Mouse (Mus musculus) heart, postnatal 14 days (tissue): ENCODE data around the gene Csf1. TPM values are rescaled to one million over a fixed set of nuclear protein-coding genes. Genes with fewer than 3 reads are reported as not detected.
A peak's percentile ranks its signal among the peaks of the same experiment; 100 is the strongest.

Experiments
- DNase-seq, 2 experiments: peaks; one replicate each; pipeline ENCODE4 v3.0.0; 2021 to 2022
- intact Hi-C: fragments of 180-260 bp; cut with DNase I; formaldehyde crosslinking; loops from one replicate; pipeline ENCODE4 v1.15.1; 2025
- total RNA-seq, 2 experiments: library from RNA; stranded (reverse); gene quantifications; 2 replicates each; pipeline ENCODE4 v1.2.3; 2021

Csf1 gene
- total RNA-seq, 2 experiments from 2014 or later: 25.5 to 33.6 TPM

DNA sequence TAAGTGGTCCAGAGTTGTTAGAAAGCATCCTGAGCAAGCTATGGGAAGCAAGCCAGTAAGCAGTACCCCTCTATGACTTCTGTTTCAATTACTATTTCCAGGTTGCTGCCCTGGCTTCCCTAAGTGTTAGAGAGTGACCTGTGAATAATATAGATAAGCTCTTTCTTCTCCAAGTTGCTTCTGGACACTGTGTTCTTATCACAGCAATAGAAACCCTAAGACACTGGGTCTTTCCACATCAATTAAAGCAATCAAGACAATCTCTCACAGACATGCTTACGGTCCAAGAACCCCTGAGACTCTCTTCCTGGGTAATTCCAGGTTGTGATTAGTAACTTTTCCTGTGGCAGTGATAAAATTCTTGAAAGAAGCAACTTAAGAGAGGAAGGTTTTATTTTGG, 26.1 kb upstream of the Csf1 start:
- intact Hi-C loops: loop anchor here (2.0 kb wide), 1 partner anchor 26 kb away; the partner anchor contains the start of gene Csf1
- no peak for DNase-seq

DNA sequence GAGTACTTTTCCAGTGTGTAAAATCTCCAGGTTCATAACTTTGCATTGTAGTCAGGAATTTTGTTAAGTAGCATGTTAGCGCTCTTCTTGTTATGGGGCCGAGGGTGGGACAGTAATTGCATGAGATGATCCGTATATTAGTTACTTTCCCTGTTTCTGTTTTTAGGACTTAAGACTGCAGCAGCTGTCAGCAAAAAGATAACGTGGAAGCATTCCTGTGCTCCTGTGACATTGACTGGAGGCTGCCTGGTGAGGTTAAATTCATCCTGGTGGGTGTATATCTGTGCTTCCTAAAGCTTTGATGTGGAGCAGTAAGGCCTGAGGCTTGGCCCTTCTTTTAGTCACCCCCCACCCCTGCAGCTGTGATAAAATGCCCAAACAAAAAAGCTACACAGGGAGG, 25.3 kb upstream of the Csf1 start:
- no peak for DNase-seq
- intact Hi-C loops: no loop called here

DNA sequence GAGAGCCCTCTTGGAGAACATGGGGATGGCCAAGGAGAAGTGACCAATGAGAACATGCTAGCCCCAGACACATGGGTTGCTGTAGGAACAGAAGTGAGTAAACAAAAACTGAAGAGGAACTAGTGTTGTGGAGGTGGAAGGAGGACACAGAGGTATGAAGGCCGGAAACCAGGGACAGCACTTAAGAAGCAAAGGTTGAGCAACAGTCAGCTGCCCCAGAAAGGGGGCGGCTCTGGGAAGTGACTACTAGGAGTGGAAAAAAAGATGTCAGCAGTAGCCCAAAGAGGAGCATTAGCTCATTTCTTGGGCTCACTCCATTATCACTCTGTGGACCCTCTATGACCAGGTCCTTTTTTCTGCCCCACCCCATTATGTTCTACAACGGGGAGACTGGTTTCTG, 23.0 kb upstream of the Csf1 start:
- intact Hi-C loops: no loop called here
- DNase-seq: no peak

DNA sequence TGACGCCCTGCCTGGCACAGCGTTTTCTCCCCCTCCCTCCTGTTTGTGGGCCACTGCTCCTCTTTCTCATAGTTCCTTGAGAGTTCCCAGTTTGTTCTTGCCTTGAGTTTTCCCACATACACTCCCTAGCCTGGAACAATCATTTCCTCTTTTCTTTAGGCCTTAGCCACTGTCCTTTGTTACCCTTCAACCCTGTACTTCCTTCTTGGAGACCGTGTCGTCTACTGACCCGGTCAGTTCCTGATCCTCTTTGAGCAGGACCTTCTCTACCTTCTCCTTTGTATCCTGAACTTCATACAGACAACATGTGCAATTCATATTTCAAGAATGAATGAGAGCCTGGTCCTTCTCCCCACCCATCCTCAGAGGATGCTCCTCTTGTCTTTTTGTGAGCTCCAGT, 21.0 kb upstream of the Csf1 start:
- intact Hi-C loops: no loop called here
- no peak for DNase-seq

DNA sequence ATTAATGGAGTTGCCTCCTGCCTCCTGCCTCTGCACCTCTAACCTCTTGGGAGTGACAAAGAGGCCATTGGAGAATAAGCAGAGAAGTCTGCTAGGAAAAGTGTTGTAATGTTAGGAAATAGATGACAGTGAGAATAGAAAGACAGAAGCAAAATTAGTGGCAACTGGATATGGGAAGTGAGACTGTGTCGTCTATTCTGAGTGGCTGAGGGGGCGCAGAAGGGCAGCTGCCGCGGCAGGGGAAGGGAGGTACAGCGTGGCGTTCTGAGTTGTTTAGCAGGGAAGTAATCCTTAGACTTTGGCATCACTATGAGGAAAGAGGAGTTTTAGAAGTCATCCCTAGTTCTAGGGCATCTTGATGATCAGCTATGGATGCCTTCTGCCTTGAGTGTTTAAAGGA, 17.7 kb upstream of the Csf1 start:
- intact Hi-C loops: no loop called here
- DNase-seq: no peak

DNA sequence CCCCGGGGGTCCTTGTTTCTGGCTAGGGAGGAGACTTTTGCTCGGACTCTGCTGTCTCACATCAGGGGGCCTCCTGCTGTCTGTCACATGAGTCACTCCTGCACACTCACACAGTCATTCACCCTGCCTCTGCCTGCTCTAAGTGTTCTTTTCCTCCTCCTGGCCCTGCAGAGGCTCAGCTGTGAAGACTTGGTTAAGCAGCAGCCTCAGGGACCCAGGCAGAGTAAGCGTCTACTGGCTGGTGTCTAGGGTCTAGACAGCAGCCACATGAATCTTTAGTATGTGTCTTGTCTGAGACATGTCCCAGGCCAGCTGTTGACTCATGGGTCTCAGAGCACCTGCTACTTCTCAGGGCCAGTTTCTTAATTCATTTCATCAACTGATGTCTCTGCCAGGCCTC, 16.0 kb upstream of the Csf1 start:
- no peak for DNase-seq
- intact Hi-C loops: no loop called here

DNA sequence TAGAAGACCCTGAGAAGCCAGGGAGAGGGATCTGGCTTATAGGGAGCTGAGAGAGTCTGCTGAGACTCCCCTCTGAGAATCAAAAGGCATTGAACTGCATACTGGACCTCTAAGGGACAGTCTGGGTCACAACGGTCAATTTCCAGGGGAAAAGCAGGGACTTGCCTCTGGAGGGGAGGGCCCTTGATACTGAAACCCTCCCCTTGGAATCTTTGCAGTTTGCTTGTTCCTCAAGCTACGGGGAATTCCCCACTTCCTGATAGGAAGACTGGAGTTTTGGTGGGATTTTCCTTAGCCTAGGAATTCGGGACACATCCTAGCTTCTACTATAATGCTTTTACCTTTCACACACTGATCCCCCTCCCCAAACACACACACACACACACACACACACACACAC, 15.5 kb upstream of the Csf1 start:
- intact Hi-C loops: no loop called here
- no peak for DNase-seq

DNA sequence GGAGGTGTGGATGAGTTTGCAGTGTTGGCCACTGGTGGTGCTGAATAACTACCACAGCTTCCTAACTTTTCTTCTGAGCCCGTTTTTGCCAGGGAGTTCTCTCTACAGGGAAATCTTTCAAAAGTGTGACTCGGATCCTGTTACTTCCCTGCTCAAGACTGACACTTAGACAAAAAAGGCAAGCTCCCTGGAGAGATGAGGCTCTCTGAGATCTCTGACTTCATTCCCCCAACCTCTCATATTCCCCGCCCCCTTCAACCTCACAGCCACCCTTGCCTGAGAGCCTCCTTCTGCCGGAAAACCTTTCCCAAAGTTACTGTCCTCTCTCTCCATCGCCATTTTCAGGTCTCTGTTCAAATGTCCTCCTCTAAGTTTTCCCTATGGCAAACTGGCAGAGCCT, 14.8 kb upstream of the Csf1 start:
- intact Hi-C loops: no loop called here
- DNase-seq: no peak

DNA sequence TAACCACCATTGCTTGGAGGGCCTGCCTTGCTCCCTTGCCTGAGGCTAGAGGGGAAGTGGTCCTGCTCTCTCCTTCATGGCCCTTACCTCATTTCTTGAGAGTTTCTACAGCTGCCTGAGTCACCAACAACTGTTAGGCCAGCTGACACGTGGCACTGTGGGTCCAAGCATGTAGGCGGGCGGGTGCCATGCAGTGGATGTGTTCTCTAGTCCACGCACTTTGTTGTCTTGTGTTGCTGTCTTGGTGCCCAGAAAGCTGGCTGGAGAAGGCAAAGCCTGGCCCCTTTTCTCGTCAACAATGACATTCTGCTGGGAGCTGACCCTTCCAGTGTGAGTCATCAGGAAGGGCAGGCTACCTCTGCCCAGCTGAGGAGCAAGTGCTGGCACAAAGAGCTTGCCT, 12.6 kb upstream of the Csf1 start:
- no peak for DNase-seq
- intact Hi-C loops: no loop called here

DNA sequence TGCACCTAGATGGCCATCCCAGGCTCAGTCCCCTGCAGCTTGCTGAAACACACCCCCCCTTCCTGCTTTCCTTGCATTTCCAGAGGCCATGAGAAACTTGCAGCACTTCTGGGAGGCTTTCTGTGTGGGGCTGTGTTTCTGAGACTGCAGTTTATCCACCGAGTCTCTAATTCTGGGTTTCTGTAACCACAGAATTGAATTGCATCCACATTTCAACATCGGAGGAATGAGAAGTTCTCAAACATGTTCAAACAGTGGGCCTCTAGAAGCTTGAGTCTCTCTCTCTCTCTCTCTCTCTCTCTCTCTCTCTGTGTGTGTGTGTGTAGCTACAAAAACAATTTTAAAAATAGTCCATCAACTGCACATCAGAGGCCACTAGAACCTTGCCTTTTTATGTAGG, 9.4 kb upstream of the Csf1 start:
- no peak for DNase-seq
- intact Hi-C loops: no loop called here

DNA sequence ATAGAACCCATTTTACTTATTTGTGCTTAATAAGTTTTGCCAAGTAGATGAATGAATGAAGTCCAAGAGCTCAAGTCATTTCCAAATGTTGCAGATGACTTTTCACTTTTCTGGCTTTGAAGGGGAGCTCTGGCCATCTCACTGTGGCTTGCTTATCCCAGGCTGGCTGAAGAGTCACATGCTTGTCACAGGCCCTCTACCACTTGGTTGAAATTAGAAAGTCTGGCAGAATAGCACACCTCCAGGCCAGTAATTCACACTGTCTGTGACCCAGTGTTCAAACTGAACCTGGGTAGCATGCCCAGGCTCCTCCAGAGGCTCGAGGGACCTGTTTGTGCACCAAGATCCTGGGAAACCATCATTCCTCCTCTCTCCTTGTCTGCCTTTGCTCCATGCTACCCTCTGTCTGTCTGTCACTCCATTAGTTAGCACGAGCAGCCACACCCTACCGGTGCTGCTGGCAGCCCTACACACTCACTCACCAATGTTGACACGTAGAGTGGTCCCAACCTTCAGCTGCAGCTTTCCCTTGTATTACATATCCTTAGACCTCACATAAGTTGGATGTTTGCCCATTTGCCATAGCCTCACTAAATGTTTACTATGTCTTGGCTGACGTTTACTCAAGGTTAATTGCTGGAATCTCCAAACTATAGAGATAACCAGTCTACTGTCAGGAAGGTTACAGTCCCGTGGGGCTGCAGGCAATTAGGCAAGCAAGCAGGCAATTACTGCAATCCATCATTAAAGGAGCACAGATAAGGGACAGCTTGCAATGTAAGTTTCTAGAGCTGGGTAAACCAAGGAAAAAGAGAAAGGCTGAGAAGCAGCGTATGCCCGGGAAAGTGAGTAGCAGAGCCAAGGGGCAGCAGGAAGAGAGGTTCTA, 8.1 kb upstream of the Csf1 start:
- intact Hi-C loops: no loop called here
- DNase-seq: no peak

DNA sequence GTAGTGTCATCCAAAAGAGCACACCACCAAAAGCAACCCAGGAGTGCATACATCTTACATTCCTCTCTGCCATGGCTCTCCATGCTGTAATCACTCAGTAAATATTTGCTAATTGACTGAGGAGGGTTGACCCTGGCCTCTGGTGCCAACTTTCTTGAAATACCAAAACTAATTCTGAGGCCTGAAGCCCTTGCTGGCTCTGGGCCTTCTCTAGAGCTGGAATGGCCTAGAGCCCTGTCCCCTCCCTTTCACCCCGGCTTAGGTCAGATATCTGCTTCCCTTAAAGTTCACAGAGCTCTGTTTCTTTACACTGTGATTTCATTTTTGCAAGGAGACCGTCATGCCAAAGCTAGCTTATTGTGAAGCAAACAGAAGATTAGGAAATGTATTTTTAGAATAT, 6.5 kb upstream of the Csf1 start:
- intact Hi-C loops: no loop called here
- DNase-seq: no peak

DNA sequence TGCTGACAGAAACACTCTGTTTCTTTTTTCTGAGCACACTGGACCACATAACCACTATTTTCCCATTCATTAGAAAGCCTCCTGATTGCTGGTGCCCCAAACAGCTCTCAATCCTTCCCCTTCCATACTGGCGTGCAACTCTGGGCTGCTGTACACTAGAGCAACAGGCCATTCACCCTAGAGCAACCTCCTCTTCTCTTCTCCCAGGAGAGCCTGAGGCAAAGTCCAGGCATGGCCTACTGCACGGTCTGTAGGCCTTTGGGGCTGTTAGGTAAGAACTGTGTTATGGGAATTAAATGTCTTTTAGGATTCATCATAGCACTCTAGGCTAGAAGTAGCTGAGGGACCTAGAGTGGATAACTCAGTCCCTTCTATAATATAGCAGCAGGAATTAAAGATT, 5.7 kb upstream of the Csf1 start:
- no peak for DNase-seq
- intact Hi-C loops: loop anchor here (2.0 kb wide), 1 partner anchor 61 kb away; no protein-coding TSS in a partner anchor

DNA sequence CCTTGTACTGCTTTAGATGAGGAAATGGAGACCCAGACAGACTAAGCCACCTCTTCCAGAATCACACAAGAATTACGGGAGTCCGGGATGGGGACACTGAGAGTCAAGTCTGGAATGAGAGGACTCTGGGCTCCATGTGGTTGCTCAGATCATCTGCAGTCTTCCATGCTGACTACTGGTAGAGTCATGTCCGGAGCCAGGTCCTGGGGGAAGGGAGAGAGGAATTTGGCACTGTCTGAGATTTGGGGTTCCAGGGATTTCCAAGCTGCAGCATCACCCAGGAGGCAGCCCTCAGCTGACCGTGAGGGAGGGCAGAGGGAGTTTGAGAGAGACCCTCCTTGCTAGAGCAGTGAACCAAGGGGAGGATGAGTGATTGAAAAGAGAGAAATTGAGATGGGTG, 3.3 kb upstream of the Csf1 start:
- intact Hi-C loops: no loop called here
- DNase-seq: no peak

DNA sequence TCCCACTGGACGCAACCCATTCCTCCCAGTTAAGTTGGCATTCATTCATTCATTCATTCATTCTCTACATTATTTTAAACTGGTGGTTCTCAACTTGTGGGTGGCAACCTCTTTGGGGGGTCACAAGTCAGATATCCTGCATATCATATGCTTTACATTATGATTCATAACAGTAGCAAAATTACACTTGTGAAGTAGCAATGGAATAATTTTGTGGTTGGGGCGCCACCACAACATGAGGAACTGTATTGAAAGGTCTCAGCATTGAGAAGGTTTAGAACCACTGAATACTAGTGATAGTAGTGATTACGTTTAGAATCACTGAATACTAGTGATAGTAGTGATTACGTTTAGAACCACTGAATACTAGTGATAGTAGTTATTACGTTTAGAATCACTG, 1.2 kb upstream of the Csf1 start:
- DNase-seq: no peak
- intact Hi-C loops: loop anchor here (2.0 kb wide), 1 partner anchor 25 kb away; no protein-coding TSS in a partner anchor

DNA sequence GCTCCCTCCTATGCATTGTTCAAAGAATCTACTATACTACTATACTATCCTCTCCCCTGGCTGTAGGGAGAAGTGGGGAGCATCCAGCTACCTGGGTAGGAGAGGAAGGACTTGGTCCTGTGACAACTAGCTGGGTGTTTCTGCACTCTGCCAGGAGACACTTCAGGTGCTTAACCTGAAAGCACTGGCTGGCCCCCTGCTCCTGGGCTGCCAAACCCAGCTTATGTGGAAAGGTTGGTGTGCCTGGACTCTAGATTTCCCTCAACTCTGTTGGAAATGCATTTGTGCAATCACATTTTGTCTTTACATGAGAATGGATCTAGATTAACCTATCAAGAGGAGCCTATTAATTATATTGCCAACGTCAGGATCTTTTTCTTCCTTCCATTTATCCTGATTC, 502 bp upstream of the Csf1 start:
- intact Hi-C loops: loop anchor here (2.0 kb wide), 1 partner anchor 26 kb away; no protein-coding TSS in a partner anchor
- no peak for DNase-seq

DNA sequence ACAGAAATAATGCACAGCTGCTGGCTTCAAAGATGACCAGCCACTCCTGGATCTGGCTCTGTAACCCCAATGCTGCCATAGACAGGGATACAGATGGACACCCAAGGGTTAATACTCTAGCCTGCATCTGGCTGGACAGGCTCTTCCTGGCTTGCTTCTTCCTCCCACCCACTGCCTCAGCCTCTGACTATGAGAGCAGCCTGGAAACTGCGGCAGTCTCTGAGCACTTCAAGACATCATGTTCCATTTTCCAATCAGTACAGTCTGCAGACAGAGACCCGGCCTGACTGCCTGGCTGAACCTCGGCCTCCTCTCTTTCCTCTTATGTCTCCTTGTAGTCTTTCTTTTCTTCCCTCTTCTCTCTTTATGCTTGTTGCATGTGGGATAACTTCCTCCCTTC, 1.6 kb downstream of the Csf1 start:
- intact Hi-C loops: loop anchor here (2.0 kb wide), 2 partner anchors 98 to 106 kb away; no protein-coding TSS in a partner anchor
- DNase-seq: peak; percentile 47 to 57

DNA sequence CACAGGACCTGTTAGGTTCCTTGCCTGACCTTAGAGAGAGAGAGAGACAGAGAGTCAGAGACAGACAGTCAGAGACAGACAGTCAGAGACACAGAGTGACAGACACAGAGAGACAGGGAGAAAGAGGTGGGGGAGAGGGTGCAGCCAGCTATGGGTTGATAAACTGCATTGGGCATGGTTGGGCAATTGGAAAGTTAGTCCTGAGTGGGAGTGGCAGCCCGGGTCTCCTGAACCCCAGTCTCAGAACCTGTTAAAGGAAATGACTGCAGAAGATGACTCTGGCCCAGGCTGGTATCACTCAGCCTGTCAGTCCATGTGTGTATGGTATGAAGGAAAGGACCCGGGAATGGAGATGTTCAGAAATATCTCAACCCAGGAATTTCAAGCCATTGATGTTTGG, 2.1 kb downstream of the Csf1 start:
- no peak for DNase-seq
- intact Hi-C loops: loop anchor here (2.0 kb wide), 2 partner anchors 99 to 107 kb away; no protein-coding TSS in a partner anchor

DNA sequence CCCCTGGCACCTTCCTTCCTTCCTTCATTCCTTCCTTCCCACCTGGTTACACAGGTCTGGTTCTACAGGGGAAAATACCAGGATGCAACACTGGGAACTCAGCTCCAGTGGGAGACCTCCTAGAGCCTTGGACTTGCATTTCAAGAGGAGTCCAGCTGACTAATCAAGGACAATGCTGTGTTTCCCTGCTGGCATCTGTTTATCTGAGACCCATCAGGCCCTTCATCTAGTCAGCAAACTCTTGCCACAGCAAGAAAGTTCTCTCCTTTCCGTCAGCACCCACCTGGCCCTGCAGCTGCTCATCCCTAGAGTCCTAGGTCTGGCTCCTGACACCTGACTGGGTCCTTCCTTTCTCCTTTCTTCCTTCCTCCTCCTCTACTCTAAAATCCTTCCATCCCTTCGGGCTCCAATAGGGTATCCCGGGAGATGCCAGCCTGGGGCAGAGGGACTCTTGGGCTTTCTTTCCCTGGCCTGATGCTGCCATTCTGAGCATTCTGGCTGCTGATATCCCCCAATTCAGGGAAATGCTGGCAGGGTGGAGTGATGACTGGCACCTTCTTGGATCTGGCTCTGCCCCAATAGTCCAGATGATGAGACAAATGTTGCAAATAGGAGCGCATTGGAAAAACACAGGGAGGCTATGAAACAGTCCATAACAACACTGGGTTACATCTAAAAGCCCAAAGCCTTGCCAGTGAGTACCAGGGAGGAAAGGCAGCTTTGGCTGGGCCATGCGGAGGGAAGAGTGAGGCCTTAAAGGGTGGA, 2.7 kb downstream of the Csf1 start:
- DNase-seq: no peak
- intact Hi-C loops: loop anchor here (2.0 kb wide), 2 partner anchors 99 to 107 kb away; no protein-coding TSS in a partner anchor

DNA sequence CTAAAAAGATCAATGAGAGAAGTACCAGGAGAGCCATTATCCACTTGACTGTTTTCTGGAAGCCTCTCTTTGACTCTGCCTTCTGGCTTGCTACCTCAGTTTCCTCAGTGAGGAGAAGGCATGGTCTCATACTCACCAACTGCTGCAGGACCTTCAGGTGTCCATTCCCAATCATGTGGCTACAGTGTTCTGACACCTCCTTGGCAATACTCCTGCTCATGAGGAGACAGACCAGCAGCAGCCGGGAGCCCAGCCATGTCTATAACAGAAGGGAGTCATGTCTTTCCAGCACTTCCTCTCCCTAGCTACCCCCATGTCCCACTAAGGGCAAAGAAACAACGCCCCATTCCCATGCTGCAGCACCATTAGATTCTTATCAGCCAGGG, 3.8 kb downstream of the Csf1 start:
- intact Hi-C loops: no loop called here
- no peak for DNase-seq

DNA sequence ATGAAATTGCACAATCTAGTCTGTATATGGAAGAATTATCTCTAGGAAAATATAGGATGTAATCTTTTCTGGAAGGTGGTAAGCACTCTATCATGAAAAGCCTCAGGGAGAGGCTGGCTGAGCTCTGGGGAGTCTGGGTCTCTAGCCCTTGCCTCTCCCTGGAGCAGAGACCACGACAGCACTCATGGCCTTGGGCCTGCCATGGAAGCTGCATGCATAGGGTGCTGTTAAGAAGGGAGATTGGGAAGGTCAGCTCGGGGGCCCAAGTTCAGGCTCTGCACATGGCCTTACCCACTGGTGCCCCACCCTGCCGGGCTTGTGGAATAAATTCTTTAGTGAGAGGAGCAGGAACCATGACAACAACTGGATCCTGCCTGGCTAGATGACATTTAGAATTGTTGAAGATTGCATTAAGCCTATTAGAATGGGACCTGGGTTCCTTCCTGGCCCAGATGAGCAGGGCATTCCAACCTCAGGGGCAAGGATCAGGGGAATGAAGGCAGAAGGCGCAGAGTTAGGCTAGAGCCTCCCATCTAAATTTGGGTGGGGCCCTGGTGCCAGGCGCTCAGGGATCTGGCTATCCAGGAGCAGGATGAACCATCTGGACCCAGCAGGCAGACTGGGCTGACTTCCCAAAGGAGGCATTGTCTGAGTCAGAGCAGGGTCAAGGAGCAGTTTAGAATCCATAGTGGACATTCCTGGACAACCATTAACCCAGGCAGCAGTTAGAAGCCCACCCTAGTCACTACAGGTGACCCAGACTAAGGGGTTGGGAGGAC, 4.4 kb downstream of the Csf1 start:
- no peak for DNase-seq
- intact Hi-C loops: loop anchor here (1.0 kb wide), 1 partner anchor 59 kb away; no protein-coding TSS in a partner anchor
